In the genomic region with DNA sequence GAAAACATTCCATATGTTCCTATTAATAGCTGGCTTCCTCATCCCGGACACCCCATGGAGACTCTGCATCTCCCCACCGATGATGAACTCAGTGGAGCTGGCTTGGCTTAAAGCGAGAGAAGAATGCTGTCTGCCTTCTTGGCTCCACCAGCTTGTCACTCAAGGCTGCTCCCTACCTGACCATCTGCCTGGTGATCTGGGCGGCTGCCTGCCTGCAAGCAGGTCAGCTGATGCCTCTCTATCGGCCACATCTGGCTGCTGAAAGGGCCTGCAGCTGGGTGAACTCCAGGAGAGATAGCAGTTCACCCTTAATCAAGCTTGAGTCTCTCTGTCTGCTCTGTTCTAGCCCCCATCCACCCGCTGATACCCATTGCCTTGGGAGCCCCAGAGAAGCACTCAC, we compare ENCODE assay signal across 13 mouse cellular contexts. TPM values are rescaled to one million over a fixed set of nuclear protein-coding genes. Genes with fewer than 3 reads are reported as not detected.
DNase-seq lines count a peak whose midpoint lies in the region; ATAC-seq lines count a peak whose summit lies in the region.
"Had no signal": no experiment of that assay in that cellular context is flagged by ENCODE, and none has a peak within 500 bp of the region (broad histone marks: within the 10 kb centered on the region; RNA-seq: fewer than 3 reads in every experiment).

No protein-coding gene starts in this region.

- 81% methylated on average over 6 of the region's 6 CpGs for WGBS in midbrain, embryonic 10.5 days
- WGBS in midbrain, embryonic 16.5 days, result 76% methylated on average over 6 of the region's 6 CpGs
- WGBS in limb, embryonic 10.5 days, result 73% methylated on average over 6 of the region's 6 CpGs
- WGBS in stomach, embryonic 15.5 days, result 60% methylated on average over 6 of the region's 6 CpGs

- DNase-seq in cerebellum, adult 11-12 months, result peak; percentile 4
- DNase-seq in cerebellum, postnatal 4 days (ENCODE audit: low spot score in 2 of 2), result no peak
- DNase-seq in midbrain, embryonic 10.5 days (ENCODE audit: low spot score), result peak; percentile 19
- DNase-seq in limb, embryonic 10.5 days (ENCODE audit: low spot score), result no peak
- DNase-seq in gastrocnemius, postnatal 25 days, result no peak
- no peak for DNase-seq in kidney, postnatal 36 days
- DNase-seq: kidney, postnatal 14 days had no signal

- H3K27me3 ChIP-seq in midbrain, embryonic 10.5 days (ENCODE audit: low read depth, poor library complexity, severe bottlenecking), result no peaks in the 10 kb centered on the region
- H3K27me3 ChIP-seq in midbrain, embryonic 16.5 days (ENCODE audit: control insufficient read depth, insufficient read depth, low read depth, low read length), result no peaks in the 10 kb centered on the region
- H3K27me3 ChIP-seq in limb, embryonic 10.5 days (ENCODE audit: low read depth, poor library complexity, severe bottlenecking), result no peaks in the 10 kb centered on the region
- H3K27me3 ChIP-seq in stomach, embryonic 15.5 days (replicated peaks), result no peaks in the 10 kb centered on the region
- H3K27me3 ChIP-seq: heart, embryonic 15.5 days; megakaryocyte, embryonic 14.5 days; neural tube, embryonic 15.5 days had no signal

- H3K4me3 ChIP-seq in midbrain, embryonic 10.5 days, result no peak overlapping the region
- H3K4me3 ChIP-seq in midbrain, embryonic 16.5 days (ENCODE audit: low read depth, low read length), result no peak overlapping the region
- no peak overlapping the region for H3K4me3 ChIP-seq in limb, embryonic 10.5 days
- no peak overlapping the region for H3K4me3 ChIP-seq in stomach, embryonic 15.5 days (replicated peaks)
- H3K4me3 ChIP-seq: heart, embryonic 15.5 days; megakaryocyte, embryonic 14.5 days; neural tube, embryonic 15.5 days had no signal

- no peak overlapping the region for H3K4me2 ChIP-seq in midbrain, embryonic 16.5 days (ENCODE audit: low read length)
- H3K4me2 ChIP-seq in stomach, embryonic 15.5 days, result no peak overlapping the region
- H3K4me2 ChIP-seq: heart, embryonic 15.5 days; neural tube, embryonic 15.5 days had no signal

- no peaks in the 10 kb centered on the region for H3K9me3 ChIP-seq in midbrain, embryonic 10.5 days (replicated peaks)
- no peaks in the 10 kb centered on the region for H3K9me3 ChIP-seq in midbrain, embryonic 16.5 days (replicated peaks; ENCODE audit: control insufficient read depth, low read length, poor library complexity, severe bottlenecking)
- no peaks in the 10 kb centered on the region for H3K9me3 ChIP-seq in limb, embryonic 10.5 days (replicated peaks)
- no peaks in the 10 kb centered on the region for H3K9me3 ChIP-seq in stomach, embryonic 15.5 days
- H3K9me3 ChIP-seq: heart, embryonic 15.5 days; megakaryocyte, embryonic 14.5 days; neural tube, embryonic 15.5 days had no signal

- no peak overlapping the region for H3K9ac ChIP-seq in midbrain, embryonic 16.5 days (ENCODE audit: low read depth, low read length)
- H3K9ac ChIP-seq in stomach, embryonic 15.5 days, result no peak overlapping the region
- H3K9ac ChIP-seq: heart, embryonic 15.5 days; neural tube, embryonic 15.5 days had no signal

- H3K4me1 ChIP-seq in midbrain, embryonic 10.5 days, result no peaks in the 10 kb centered on the region
- no peaks in the 10 kb centered on the region for H3K4me1 ChIP-seq in midbrain, embryonic 16.5 days (ENCODE audit: control insufficient read depth, insufficient read depth, low read length)
- peaks cover 5% of the 10 kb centered on the region for H3K4me1 ChIP-seq in limb, embryonic 10.5 days
- 0 out of 2 replicates have a peak, but pooled peaks cover 2% of the 10 kb centered on the region for H3K4me1 ChIP-seq in stomach, embryonic 15.5 days
- H3K4me1 ChIP-seq: neural tube, embryonic 15.5 days had no signal

- no peak for ATAC-seq in midbrain, embryonic 16.5 days
- ATAC-seq in stomach, embryonic 15.5 days (ENCODE audit: insufficient read depth, low FRiP score, low read depth), result peak; percentile 92
- ATAC-seq: forebrain, embryonic 14.5 days had no signal

- peak overlapping the region; percentile 46; the same call in 1 of the 2 replicates for H3K27ac ChIP-seq in midbrain, embryonic 10.5 days (replicated peaks)
- no peak overlapping the region for H3K27ac ChIP-seq in midbrain, embryonic 16.5 days (ENCODE audit: low read length)
- peak overlapping the region; percentile 9; the same call in 1 of the 2 replicates for H3K27ac ChIP-seq in limb, embryonic 10.5 days
- no peak overlapping the region for H3K27ac ChIP-seq in stomach, embryonic 15.5 days
- H3K27ac ChIP-seq: heart, embryonic 15.5 days; neural tube, embryonic 15.5 days had no signal

- peaks cover 13% of the 10 kb centered on the region; the same call in 1 of the 2 replicates for H3K36me3 ChIP-seq in midbrain, embryonic 10.5 days
- no peaks in the 10 kb centered on the region for H3K36me3 ChIP-seq in midbrain, embryonic 16.5 days (ENCODE audit: control insufficient read depth, insufficient read depth, low read length)
- H3K36me3 ChIP-seq in limb, embryonic 10.5 days, result no peaks in the 10 kb centered on the region
- no peaks in the 10 kb centered on the region for H3K36me3 ChIP-seq in stomach, embryonic 15.5 days

RNA-seq across cellular contexts. Expression of a gene that starts 56.7 kb away (rescaled TPM):
- 13.4 and 13.9 TPM in 2 replicates for polyA plus RNA-seq in midbrain, embryonic 10.5 days (2016; fragmentation: Nextera tagmentation; extraction: Ambion mirVana)
- polyA plus RNA-seq in midbrain, embryonic 16.5 days (2015; fragmentation: Nextera tagmentation; extraction: Ambion mirVana), result 10.4 and 13.0 TPM in 2 replicates
- 11.1 and 14.2 TPM in 2 replicates for polyA plus RNA-seq in limb, embryonic 10.5 days (2016; fragmentation: Nextera tagmentation; extraction: Ambion mirVana)
- 17.8 and 18.6 TPM in 2 replicates for polyA plus RNA-seq in stomach, embryonic 15.5 days (2015; fragmentation: Nextera tagmentation; extraction: Ambion mirVana)
- 1 to 10 TPM; 7.9 to 8.4 TPM for total RNA-seq in gastrocnemius, postnatal 25 days (2021)

Comparison
In these comparisons a context has a peak if more than half of its experiments do, and no peak if none do; other contexts are left out.
1. DNase-seq: peak in cerebellum, adult 11-12 months (single experiment) and midbrain, embryonic 10.5 days (single experiment); none in cerebellum, postnatal 4 days (0 of 2), limb, embryonic 10.5 days (single experiment), gastrocnemius, postnatal 25 days (single experiment) and kidney, postnatal 36 days (0 of 2).
2. H3K27ac ChIP-seq: peak in midbrain, embryonic 10.5 days (single experiment) and limb, embryonic 10.5 days (single experiment); none in midbrain, embryonic 16.5 days (single experiment) and stomach, embryonic 15.5 days (single experiment).